Mouse (Mus musculus) thymus, postnatal 25 days (tissue): ENCODE measurements at regions not wholly inside any gene's neighbourhood (a gene's known extent, or its start where the extent isn't known, plus 50 kb on each side); places are given as distances from the start of the nearest gene placed in this dataset.
"Not testable (repeated sequence)": the region's sequence is repeated elsewhere in the genome, so short reads cannot be mapped to it uniquely, and the experiment has no call there.

Experiments
- DNase-seq: peaks from one replicate; pipeline ENCODE4 v3.0.0; 2022

DNA sequence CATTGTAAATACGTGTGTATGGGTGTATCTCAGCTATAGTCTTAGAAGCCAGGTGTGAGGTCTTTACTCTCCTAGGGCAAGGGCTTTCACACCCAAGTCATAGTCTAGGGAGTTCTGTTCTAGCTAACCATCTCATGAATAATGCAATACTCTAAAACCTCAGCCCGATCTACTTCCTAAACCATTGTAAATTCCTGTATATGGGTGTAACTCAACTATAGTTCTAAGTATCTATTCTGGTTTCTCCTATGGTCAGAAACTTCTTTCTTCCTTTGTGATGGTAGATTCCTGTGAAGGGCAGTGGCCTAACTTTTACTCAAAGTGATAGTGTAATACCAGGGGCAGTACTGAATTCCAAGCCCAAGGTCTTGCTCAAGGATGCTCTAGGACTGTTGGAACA is 58.7 kb upstream of the Srd5a3 start:
- not testable (repeated sequence) for DNase-seq

DNA sequence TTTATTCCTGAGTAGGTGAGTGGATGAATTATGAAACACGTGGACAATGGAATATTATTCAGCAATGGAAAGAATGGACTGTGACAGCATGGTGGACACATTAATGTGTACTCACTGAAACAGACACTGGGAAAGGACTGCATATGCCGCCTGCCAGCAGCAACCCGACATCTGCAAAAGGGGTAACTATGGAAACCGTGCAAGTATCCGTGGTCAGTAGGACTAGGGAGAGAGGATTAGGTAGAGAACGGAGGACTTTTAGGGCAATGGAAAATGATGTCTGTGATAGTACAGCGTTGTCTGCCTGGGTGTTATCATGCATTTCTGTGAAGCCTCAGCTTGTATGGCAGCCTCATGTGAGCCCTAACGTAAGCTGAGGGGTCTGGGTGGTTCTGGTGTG is 59.6 kb upstream of the Srd5a3 start:
- no peak for DNase-seq

DNA sequence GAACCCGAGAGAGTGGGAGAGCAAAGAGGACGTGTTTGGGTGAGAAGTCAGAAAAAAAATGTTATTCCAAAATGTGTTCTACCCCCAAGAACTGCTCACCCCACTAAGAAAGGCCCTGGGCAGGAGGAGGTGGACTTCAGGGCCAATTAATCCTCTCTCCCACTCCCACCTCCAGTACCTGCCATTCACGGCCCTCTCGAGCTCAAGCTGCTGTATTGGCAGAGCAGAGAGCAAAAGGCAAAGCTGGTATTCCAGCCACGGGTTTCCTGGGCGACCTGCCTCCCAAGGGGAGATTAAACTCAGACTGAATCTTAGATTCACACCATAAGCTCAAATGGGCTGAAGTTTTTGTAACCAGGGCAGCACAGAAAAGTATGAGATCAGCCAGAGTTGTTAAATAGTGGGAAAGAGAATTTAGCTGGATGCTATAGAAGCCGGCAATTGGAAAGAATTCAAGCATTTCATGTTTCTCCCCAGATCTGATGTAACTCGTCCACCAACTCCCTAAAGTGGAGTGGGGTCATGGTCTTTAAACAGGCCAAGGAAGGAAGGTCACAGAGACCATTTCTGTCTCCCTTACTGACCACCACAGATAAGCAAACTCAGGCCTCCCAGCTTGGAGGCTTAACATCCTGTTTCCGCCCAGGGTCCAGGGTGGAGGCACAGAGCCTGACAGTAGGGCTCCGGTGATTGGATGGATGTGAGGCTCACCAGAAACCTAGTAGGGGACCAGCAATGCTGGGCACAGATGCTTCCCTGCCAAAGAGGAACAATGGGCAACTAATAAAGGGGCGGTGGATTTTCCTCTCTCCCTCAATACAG is 60.7 kb upstream of the Srd5a3 start:
- DNase-seq, result no peak

DNA sequence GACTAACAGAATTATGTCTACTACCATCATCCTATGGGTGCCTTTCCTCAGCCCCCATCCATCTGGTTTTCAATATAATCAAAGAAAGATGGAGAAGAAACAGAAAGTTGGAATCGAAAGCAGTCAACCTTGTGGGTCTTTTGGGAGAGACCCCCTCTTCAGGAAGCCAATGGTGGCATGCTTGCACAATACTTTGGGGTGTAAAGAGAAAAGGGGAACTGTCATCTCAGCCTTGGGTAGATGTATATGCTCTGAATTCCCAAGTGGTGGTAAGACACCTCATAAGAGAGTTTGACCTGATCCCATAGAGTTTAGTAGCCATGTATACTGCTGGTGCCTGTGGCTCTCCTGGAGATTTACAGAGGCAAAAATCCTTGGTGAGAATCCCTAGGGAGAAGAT is 61.6 kb upstream of the Srd5a3 start:
- no peak for DNase-seq

DNA sequence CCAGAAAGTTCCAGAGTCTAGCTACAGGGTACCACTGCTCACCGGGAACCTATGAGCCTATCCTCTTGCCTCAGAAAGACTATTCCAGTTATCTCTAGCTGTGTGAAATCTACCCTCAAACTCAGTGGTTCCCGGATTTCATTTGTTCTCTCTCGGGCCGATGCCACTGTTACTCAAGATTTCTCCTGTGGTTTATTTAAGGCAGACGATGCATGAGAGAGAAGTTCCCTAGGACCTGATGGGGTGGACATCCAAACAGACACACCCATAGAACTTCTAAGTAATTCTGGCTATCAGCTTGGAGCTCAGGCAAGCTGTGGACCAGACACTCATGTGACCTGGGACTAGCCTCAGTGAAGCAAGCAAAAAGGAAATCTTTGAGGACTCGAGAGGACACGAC is 63.8 kb upstream of the Srd5a3 start:
- no peak for DNase-seq

DNA sequence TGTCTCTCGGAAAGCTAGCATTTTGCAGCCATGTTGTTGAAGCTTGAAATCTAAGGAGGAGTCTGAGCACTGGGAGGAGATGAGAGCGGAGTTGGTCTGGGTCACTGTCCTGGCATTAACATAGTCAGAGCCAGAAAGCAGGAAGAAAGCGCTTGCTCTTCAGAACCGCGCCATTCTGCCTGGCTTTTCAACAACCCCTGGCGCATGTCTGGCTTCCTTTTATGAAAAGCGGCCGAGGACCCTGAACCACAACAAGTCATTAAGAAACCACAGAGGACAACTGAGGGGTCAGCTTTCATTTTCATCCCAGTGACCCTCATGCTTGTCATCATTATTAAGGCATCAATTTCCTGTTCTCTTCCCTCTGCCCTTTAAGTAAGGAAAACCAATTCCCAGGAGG is 64.7 kb upstream of the Srd5a3 start:
- DNase-seq, result no peak

DNA sequence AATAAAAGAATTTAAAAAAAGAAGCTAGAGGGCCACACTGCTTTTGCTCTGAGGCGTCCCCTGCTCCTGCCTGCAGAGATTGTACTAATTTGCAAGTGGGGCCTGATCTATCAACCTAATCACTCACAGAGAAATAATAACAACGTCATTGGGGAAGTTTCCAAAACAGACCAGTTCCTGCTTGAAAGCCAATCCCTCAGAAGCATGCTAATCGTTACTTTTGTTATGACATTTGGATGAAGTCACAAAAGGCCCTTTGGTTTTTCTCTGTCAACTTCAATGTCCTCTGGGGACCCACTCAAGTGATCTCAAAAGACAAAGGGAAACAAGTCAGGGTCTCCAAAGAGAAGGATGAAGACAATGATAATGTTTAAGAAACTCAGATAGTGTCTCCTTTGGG is 72.2 kb upstream of the Srd5a3 start:
- DNase-seq, result no peak

DNA sequence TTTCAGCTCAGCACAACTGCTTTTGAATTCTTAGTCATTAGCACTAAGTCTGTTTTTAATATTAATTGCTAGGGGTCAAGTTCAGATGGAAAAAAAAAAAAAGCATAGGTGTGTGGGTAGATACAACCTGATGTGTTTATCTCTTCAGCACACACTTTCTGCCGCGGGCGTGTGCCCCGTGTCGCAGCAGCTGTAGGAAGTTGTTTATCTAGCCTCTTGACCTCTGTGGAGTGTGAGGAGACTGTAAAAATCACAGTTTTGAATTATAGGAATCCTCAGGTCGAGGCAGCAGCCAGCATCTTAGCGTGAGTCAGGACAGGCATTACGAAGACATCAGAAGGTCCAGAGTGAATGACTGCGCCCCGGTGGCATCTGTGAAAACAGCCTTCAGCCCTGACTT is 72.8 kb upstream of the Srd5a3 start:
- DNase-seq, result no peak

DNA sequence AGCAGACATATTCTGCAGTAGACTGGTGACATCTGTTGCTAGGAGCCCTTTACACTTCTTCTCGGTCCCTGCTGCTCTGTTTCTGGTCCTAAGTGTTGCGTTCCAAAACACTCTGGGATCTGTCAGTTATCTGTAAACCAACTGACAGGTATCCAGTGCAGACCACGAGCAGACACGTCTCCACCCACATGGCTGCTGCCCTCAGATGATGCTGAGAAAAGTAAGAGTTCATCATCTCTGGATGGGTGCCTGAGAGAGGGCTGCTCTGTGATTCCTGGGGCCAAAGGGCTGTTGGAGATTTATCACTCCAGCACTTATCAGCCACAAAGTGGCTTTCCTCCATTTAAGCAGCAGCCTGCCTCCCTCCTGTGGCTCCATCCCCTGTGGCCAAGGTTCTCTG is 74.3 kb upstream of the Srd5a3 start:
- DNase-seq, result no peak

DNA sequence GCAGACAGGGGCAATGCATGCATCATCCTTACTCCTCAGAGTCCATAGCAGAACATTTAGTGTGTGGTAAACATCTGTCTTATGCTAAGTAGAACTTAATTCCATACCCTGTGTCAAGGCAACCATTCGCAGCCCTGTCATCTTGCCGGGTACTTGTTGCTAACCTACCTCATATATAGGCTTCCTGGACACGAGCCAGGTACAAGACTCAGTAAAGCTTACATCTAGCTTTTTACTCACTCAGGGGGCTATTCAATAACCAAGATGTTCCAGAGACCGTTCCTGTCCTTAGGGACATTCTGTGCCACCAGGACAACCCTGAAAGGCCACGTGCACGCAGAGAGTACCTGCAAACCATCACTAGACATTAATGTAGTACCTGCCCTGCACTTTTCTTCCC is 74.8 kb upstream of the Srd5a3 start:
- DNase-seq, result no peak

DNA sequence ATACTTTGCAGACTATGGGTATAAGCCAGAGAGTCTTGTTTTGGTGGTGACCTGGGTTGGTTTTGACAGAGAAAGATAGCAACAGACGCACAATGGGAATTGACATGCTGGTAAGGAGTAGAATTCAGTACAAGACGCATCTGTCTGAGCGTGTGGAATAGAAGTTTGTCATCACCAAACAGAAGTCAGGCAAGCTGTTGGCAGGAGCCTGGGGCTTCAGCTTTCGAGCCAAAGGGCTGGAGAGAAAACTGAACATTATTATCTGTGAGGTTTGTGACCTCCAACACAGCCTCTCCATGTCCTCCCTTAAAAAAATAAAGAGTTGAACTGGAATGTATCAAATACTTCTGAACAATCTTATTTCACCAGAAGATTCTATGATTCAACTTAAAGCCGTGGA is 75.4 kb upstream of the Srd5a3 start:
- DNase-seq, result no peak

DNA sequence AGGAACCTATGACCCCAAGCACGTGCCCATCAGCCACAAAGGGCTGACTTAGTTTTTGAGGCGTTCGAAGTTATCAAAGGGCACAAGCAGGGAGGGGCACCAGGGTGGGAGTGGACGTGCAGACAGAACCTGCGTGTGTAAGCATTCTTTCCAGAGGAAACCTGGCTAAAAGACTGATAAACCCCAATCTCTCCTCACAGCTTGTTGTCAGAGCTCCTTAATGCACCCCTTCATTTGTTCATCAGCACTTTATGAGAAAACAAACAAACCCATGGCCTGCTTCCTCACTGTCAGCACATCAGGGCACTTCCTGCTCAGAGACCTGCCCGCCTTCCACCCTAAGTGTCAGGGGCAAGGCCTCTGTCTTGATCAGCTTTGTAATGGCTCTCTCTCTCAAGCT is 76.6 kb upstream of the Srd5a3 start:
- DNase-seq, result no peak

DNA sequence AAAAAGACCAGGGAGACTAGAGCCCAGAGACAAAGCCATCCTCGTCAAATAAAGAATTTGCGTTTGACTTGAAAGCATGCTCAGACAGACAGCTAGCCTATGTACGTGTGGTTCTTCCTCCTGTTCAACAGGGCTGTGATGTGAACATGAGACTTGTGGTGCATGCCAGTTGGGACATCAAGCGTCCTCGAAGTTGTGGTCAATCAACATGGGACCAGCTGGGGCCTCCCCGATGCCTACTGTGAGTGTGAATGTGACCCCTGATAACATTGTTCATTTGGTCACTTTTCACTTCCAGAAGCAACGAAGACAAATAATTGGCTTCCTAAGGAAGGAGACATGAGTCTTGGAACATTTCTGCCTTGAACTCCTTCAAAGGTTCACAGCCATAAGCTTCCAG is 79.8 kb upstream of the Kdr start:
- DNase-seq, result no peak

DNA sequence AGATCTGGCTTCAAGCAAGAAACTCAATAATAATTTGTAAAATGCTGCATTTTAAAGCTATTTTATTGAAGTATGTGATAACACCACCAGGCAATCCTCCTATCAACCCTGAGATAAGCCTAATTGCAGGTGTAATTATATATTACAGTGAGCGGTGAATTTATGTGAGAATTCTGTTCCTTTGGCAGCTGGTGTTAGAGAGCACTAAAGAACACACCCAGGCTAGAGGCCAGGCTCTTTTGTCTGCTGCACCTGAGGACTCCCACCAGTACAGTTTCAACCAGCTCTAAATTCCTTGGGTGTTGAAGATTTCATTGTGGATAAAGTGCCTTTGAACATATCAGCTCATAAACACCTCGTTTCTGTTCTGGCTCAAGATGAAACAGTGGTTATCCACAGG is 77.6 kb upstream of the Kdr start:
- DNase-seq, result no peak

DNA sequence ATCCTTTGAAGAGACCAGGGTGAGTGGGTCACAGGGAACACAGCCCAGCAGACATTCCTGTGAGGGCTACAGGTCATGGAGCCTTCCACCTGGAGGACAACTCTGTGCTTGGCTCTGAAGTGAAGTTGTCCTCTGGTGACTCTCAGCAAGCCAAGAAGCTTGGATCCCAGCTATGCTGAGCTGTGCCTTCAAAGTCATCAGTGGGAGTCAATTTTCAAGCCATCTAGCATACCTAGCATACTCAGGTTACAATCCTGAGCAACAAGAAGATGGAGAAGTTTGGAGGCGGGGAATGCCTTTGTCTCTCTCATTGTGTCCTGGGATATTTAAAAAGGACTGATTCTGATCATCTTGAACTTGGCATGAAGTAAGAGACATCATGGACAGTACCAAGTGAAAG is 74.5 kb upstream of the Kdr start:
- no peak for DNase-seq

DNA sequence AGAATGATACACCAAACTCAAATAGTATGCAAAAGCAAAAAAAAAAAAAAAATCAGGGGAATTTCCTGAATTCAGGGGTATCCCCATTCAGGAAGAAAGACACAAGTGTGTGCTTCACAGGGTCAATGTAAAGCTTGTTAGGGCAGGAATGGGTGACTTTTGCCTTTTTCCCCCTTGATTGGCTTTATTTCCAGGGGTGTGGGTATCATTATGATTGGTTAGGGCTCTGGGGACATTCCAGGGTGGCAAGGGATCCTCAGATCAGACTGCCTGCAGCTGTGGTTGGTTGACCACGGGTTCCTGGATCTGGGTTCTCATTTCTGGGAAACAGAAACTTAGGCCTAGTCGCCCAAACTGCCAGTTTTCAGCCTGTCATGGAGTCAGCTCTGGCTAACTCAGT is 73.4 kb upstream of the Kdr start:
- no peak for DNase-seq

DNA sequence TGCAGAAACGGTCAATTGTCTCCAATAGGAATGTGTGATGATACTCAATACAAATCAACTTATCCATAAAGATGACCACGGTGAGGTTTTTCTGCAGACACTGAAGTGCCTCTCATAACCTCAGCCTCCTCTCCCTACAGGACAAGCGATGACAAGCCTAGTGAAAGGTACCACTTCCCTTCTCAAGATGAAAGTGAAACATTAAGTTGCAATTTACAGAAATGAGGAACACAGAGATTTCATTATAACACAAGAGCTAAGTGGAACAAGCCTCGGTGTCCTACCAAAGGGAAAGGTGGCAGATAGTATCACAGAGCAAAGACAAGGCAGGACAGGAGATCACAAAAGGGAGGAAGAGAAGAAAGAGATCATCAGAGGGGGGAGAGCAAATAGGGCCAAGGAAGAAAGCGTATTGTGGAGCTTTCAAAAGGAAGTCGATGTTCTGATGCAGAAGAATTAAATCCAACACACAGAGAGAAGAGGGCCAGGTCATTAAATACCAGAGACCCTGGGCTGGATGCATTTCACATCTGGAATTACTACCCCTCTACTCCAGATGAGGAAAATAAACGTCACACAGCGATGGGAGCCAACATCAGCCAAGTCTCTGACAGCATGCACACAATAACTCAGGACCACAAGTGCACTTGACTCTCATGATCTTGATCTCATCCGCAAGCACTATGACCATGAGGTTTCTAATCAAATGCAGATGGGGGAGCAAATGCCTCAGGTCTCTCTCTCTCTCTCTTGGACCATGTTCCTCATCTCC is 70.0 kb upstream of the Kdr start:
- DNase-seq, result no peak

DNA sequence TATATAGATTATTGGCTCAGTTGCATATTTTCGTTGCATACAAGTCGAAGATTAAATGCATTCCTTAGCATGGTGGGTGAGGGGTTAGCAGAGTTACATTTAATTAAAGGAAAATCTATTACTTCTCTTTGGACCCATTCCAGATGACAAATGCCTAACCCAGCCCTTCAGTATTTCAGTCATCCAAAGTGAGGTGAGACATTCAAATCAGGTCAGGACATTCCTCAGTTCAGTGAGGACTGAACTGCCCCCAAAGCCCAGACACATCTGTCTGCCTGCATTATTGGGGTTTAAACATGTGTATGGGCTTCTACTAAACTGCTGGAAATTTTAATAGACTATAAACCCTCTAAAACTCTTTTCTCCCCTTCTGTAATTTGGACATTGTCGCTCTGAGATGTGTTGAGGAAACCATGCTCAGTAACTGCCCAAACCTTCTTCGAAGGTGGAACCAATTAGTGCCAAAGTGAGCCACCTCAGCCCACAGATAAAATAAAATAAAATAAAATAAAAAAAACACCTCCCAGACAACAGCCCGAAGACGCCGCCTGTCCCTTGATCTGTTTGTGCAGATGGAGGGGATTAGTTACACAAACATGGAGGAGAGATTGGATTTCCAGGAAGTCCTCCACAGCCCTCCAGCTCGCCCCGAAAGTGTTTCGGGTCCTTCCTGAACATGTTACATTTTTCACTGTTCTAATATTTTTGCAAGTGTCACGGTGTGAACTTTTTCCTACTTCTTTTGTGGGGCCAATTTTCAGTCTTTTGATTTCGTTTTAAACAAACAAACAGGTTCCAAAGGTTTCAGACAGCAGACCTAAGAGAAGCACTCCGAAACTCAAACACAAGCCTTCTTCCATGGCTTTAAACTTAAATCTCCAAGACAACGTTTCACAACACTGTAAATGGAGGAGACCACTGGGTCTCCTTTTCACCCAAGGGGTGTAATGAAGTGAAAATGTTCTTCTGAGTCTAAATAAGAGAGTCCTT is 65.6 kb upstream of the Kdr start:
- DNase-seq, result no peak

DNA sequence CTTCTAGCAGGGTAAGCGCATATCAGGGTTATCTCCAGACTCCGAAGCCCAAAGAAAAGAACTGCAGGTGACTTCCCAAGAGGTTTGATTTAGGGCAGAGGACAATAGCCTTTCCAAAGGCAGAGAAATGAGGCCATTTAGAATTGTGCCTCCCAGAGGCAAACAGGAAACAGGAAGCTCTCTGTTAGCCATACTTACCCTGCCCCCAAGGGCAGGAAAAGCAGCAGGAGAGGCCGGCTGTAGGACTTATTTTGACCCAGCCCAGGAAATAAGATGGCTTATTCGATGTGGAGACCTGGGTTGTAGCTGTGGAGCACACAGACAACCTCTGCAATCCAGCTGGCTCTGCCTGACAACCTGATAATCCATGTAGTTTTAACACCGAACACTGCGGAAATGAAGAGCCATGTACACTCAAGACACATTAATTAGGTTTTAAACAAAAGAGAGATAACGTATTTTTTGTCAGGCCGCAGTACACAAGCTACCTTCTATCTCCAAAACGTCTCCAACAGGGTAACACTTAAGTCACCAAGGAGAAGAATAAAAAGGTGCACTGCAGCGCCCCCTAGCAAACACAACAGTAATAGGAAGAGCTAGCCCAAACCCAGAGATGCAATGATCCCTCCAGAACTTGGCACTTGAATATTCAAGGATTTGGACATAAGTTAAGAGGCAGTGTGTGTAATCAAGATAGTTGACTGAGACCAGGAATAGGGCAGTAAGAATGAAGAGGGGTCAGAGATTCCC is 62.4 kb upstream of the Kdr start:
- peak; percentile 3 for DNase-seq

DNA sequence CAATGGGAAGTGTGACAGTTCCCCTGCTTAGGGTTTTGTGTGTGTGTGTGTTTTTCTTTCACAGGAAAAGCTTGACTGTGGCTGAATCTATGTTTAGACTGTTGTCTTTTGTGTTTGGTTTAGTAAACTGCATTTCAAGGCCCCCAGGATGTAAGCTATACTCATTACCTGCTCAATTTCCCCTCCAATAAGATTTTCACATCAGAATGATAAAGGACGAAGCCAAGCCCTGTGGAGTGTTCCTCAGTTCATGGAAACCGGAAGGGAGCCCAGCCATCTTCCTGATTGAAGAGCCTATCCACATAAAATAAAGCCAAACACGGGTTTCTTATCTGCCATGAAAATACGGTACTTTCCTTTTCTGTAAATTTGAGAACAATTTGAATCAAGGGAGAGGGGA is 50.5 kb upstream of the Kdr start:
- no peak for DNase-seq
